Mouse (Mus musculus): Measurements from ENCODE around the gene Frs2. TPM values are rescaled to one million over a fixed set of nuclear protein-coding genes. Genes with fewer than 3 reads are reported as not detected.

Gene Frs2
- polyA plus RNA-seq, 1 experiment from 2014 or later = 28.5 TPM

GRCm38 (mm10) chr10:117150764-117151163 is 2.4 kb upstream of the Frs2 start:
- H3K4me2 ChIP-seq = no peak overlapping the region
- no peak overlapping the region for H3K4me3 ChIP-seq (ENCODE audit: low read depth, low read length)
- no peaks in the 10 kb centered on the region for H3K9me3 ChIP-seq (ENCODE audit: control insufficient read depth, low read length)
- 14% methylated on average over 10 of the region's 10 CpGs for WGBS
- peaks cover 7% of the 10 kb centered on the region; the same call in 1 of the 2 replicates for H3K27me3 ChIP-seq (ENCODE audit: control insufficient read depth, insufficient read depth, low read length)
- no peak overlapping the region for H3K27ac ChIP-seq (ENCODE audit: low read depth, low read length)
- peaks cover 29% of the 10 kb centered on the region for H3K4me1 ChIP-seq (ENCODE audit: control insufficient read depth, insufficient read depth, low read length)
- H3K9ac ChIP-seq (ENCODE audit: low read length) = no peak overlapping the region
- ATAC-seq (ENCODE audit: low FRiP score) = no peak
- peak; percentile 91 for DNase-seq (ENCODE audit: low spot score, missing footprints)
- H3K36me3 ChIP-seq (ENCODE audit: control insufficient read depth, insufficient read depth, low read length) = no peaks in the 10 kb centered on the region

DNA sequence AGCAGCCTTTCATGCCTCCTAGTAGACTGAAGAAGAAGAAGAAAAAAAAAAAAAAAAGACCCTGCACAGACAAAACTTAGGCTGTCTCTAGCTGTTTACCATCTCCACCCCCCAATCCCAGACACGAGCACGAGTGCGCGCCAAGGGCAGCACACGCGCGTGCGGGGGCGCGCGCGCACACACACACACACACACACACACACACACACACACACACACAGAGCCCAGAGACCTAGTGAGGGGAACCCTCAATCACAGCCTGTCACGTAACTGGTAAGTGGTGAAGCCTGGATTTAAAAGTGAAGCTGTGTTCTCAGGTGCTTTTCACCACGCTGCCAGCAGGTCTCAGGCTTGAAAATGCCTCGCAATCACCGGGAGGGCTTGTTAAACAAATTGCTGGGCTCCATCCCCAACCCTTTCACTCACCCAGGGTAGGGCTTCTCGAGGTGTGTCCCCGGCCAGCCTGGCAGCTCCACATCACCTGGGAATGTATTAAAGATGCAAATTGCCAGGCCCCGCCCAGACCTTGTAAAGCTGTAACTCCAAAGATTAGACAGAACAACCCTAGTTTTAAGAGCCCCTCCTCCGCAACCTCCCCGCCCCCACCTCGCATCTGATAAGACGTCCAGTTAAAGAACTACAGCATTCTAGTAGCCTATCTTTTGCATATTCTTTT is 1.7 kb upstream of the Frs2 start:
- Histone ChIP-seq H3K4me1 (ENCODE audit: control insufficient read depth, insufficient read depth, low read length) (peaks cover 29% of the 10 kb centered on the region), H3K27me3 (ENCODE audit: control insufficient read depth, insufficient read depth, low read length) (peaks cover 7% of the 10 kb centered on the region; the same call in 1 of the 2 replicates), H3K4me3 (ENCODE audit: low read depth, low read length) (peak overlapping the region; percentile 18), H3K27ac (ENCODE audit: low read depth, low read length) (no peak overlapping the region), H3K36me3 (ENCODE audit: control insufficient read depth, insufficient read depth, low read length) (no peaks in the 10 kb centered on the region), H3K9me3 (ENCODE audit: control insufficient read depth, low read length) (no peaks in the 10 kb centered on the region), H3K4me2 (peak overlapping the region; percentile 45), H3K9ac (ENCODE audit: low read length) (peak overlapping the region; percentile 20; the same call in 1 of the 2 replicates)
- ATAC-seq (ENCODE audit: low FRiP score) = no peak
- DNase-seq (ENCODE audit: low spot score, missing footprints) = peak; percentile 89
- 2% methylated on average over 23 of the region's 23 CpGs for WGBS

DNA sequence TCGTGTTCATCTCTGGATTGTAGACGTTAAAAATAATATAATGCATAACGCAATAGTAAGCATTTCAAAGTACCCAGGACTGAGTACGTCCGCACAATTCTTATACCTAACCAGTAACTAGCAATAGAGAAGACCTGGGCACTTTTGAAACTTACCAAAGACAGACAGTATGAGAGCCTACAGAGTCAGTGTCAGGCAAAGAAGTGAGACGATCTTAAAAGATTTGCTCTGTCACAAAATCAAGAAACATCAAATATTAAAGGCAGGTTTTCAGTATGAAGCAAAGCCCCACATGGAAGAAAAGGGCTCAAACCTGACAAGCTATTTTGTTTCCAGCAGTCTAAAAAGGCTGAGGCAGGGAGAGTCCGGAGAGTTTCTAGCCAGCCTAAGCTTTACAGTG is 907 bp upstream of the Frs2 start:
- Histone ChIP-seq H3K27me3 (ENCODE audit: control insufficient read depth, insufficient read depth, low read length) (peaks cover 7% of the 10 kb centered on the region; the same call in 1 of the 2 replicates), H3K36me3 (ENCODE audit: control insufficient read depth, insufficient read depth, low read length) (no peaks in the 10 kb centered on the region), H3K4me3 (ENCODE audit: low read depth, low read length) (peak overlapping the region; percentile 99), H3K9me3 (ENCODE audit: control insufficient read depth, low read length) (no peaks in the 10 kb centered on the region), H3K4me1 (ENCODE audit: control insufficient read depth, insufficient read depth, low read length) (peaks cover 29% of the 10 kb centered on the region), H3K4me2 (peak overlapping the region; percentile 75), H3K27ac (ENCODE audit: low read depth, low read length) (no peak overlapping the region), H3K9ac (ENCODE audit: low read length) (no peak overlapping the region)
- DNase-seq (ENCODE audit: low spot score, missing footprints) = no peak
- no peak for ATAC-seq (ENCODE audit: low FRiP score)
- whole genome bisulfite sequencing = 17% methylated on average over 7 of the region's 7 CpGs

DNA sequence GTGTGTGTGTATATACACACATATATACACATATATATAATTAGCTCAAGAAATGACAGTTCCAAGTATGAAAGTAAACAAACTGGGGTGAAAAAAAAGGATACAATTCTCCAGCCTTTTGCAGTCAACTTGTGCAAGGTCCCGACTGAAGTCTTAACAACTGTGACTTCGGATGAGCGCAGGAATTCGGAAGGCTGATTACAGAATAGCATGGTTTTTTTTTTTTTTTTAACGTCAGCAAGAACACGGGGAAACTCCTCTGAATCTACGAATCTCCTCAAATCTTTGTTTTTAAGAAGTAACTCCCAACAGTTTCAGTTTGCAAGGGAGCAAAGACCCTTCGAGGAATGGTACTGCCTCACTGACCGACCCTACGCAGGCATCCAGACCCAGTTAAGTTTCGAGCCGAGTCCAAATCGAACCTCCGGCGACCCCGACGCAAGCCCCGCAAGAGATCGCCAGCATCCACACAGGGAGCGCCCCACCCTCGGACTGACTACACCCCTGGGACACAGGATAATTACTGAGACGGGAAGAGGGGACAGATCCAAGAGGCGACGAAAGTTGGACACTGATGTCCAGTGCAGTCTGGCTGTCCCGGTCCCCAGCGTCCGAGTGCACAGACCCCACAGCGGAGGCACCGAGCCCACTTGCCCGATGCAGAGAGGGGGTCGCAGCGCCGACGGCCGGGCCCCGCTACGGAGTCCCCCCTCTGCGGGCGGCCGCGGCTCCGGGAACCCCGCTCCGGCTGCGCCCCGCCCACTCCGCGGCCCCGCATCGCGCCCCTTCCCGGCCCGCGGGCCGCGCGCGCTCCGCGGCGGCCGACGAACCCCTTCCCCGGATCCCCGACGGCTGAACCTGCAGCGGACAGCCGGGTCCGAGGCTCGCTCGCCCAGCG is 622 bp downstream of the Frs2 start:
- ATAC-seq (ENCODE audit: low FRiP score) (peak; percentile 61), DNase-seq (ENCODE audit: low spot score, missing footprints) (peak; percentile 93)
- WGBS = under 1% methylated on average over 65 of the region's 72 CpGs
- Histone ChIP-seq H3K27me3 (ENCODE audit: control insufficient read depth, insufficient read depth, low read length) (peaks cover 7% of the 10 kb centered on the region; the same call in 1 of the 2 replicates), H3K9me3 (ENCODE audit: control insufficient read depth, low read length) (no peaks in the 10 kb centered on the region), H3K27ac (ENCODE audit: low read depth, low read length) (peak overlapping the region; percentile 79), H3K36me3 (ENCODE audit: control insufficient read depth, insufficient read depth, low read length) (no peaks in the 10 kb centered on the region), H3K4me3 (ENCODE audit: low read depth, low read length) (peak overlapping the region; percentile 99), H3K9ac (ENCODE audit: low read length) (peak overlapping the region; percentile 93), H3K4me1 (ENCODE audit: control insufficient read depth, insufficient read depth, low read length) (peaks cover 29% of the 10 kb centered on the region), H3K4me2 (peak overlapping the region; percentile 75)

DNA sequence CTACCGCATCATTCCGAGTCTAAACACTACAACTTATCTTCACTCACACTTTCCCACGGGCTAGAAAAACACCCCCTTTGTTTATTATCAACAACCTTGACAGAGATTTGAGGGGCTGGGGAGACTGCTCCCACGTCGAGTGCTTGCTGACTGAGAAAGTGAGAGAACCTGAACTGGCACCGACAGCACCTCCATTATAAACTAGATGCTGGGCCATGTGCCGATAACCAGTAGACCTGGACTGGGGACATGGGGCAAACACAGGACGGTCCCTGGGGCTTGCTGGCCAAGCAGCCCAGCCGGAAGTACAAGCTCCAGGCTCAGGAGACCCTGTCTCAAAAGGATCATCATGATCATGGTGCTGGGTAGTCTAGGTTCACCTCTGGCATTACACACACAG is 1.9 kb downstream of the Frs2 start:
- H3K36me3 ChIP-seq (ENCODE audit: control insufficient read depth, insufficient read depth, low read length) = no peaks in the 10 kb centered on the region
- no peak overlapping the region for H3K27ac ChIP-seq (ENCODE audit: low read depth, low read length)
- no peak overlapping the region for H3K4me3 ChIP-seq (ENCODE audit: low read depth, low read length)
- H3K9me3 ChIP-seq (ENCODE audit: control insufficient read depth, low read length) = no peaks in the 10 kb centered on the region
- no peak overlapping the region for H3K4me2 ChIP-seq
- H3K9ac ChIP-seq (ENCODE audit: low read length) = no peak overlapping the region
- ATAC-seq (ENCODE audit: low FRiP score) (no peak), DNase-seq (ENCODE audit: low spot score, missing footprints) (no peak)
- H3K27me3 ChIP-seq (ENCODE audit: control insufficient read depth, insufficient read depth, low read length) = peaks cover 7% of the 10 kb centered on the region; the same call in 1 of the 2 replicates
- 75% methylated on average over 9 of the region's 9 CpGs for WGBS
- H3K4me1 ChIP-seq (ENCODE audit: control insufficient read depth, insufficient read depth, low read length) = peaks cover 24% of the 10 kb centered on the region

GRCm38 (mm10) chr10:117145546-117146265 is 2.6 kb downstream of the Frs2 start:
- H3K4me1 ChIP-seq (ENCODE audit: control insufficient read depth, insufficient read depth, low read length) = peaks cover 20% of the 10 kb centered on the region
- H3K4me3 ChIP-seq (ENCODE audit: low read depth, low read length) = no peak overlapping the region
- H3K36me3 ChIP-seq (ENCODE audit: control insufficient read depth, insufficient read depth, low read length) = no peaks in the 10 kb centered on the region
- no peak overlapping the region for H3K4me2 ChIP-seq
- H3K27me3 ChIP-seq (ENCODE audit: control insufficient read depth, insufficient read depth, low read length) = peaks cover 7% of the 10 kb centered on the region; the same call in 1 of the 2 replicates
- DNase-seq (ENCODE audit: low spot score, missing footprints) (no peak), ATAC-seq (ENCODE audit: low FRiP score) (no peak)
- 88% methylated on average over 8 of the region's 8 CpGs for WGBS
- no peaks in the 10 kb centered on the region for H3K9me3 ChIP-seq (ENCODE audit: control insufficient read depth, low read length)
- no peak overlapping the region for H3K9ac ChIP-seq (ENCODE audit: low read length)
- H3K27ac ChIP-seq (ENCODE audit: low read depth, low read length) = no peak overlapping the region

DNA sequence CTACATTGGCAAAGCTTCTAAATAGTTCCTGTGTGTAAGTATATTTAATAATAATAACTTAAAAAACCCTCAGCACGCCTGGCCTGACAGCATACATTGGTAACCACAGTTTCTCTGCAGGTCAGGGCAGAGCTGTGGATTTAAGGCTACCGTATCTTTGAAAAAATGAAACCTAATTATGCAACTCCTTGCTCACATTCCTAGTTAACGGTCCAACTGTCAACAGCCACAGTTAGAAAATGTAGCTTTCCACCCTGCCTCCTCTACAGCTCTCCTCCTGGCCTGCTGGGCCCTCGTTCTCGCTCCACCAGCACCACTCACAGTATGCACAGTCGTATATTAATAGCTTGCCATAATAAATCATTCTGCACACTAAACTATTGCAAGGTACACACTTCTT is 3.7 kb downstream of the Frs2 start:
- H3K9me3 ChIP-seq (ENCODE audit: control insufficient read depth, low read length) = no peaks in the 10 kb centered on the region
- WGBS = 87% methylated on average over 6 of the region's 6 CpGs
- ATAC-seq (ENCODE audit: low FRiP score) (no peak), DNase-seq (ENCODE audit: low spot score, missing footprints) (peak; percentile 65)
- no peak overlapping the region for H3K27ac ChIP-seq (ENCODE audit: low read depth, low read length)
- peaks cover 14% of the 10 kb centered on the region for H3K4me1 ChIP-seq (ENCODE audit: control insufficient read depth, insufficient read depth, low read length)
- no peak overlapping the region for H3K4me2 ChIP-seq
- no peaks in the 10 kb centered on the region for H3K36me3 ChIP-seq (ENCODE audit: control insufficient read depth, insufficient read depth, low read length)
- H3K4me3 ChIP-seq (ENCODE audit: low read depth, low read length) = no peak overlapping the region
- no peak overlapping the region for H3K9ac ChIP-seq (ENCODE audit: low read length)
- H3K27me3 ChIP-seq (ENCODE audit: control insufficient read depth, insufficient read depth, low read length) = peaks cover 1% of the 10 kb centered on the region; the same call in 1 of the 2 replicates

DNA sequence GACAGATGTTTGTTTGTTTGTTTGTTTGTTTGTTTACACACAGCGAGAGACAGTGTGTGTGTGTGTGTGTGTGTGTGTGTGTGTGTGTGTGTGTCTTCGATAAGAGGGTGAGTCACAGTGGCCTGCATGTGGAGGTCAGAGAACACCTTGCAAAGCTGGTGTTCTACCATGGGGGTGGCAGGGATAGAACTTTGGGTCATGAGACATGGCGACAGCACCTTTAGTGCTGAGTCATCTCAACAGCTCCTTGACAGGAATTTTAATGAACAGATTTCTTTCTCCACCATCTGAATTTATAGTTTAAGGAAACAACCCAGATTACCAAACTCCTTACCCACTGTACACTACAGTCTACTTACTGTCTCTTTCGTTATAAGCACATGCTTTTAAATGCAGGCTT is 4.3 kb downstream of the Frs2 start:
- Histone ChIP-seq H3K9ac (ENCODE audit: low read length) (no peak overlapping the region), H3K4me1 (ENCODE audit: control insufficient read depth, insufficient read depth, low read length) (peaks cover 12% of the 10 kb centered on the region), H3K36me3 (ENCODE audit: control insufficient read depth, insufficient read depth, low read length) (no peaks in the 10 kb centered on the region), H3K4me3 (ENCODE audit: low read depth, low read length) (no peak overlapping the region), H3K27me3 (ENCODE audit: control insufficient read depth, insufficient read depth, low read length) (no peaks in the 10 kb centered on the region), H3K27ac (ENCODE audit: low read depth, low read length) (no peak overlapping the region), H3K4me2 (no peak overlapping the region), H3K9me3 (ENCODE audit: control insufficient read depth, low read length) (no peaks in the 10 kb centered on the region)
- DNase-seq (ENCODE audit: low spot score, missing footprints) = peak; percentile 4
- WGBS = 98% methylated on average over 4 of the region's 4 CpGs
- ATAC-seq (ENCODE audit: low FRiP score) = no peak
